Mouse (Mus musculus): ENCODE data around the gene Tsen15.

DNA sequence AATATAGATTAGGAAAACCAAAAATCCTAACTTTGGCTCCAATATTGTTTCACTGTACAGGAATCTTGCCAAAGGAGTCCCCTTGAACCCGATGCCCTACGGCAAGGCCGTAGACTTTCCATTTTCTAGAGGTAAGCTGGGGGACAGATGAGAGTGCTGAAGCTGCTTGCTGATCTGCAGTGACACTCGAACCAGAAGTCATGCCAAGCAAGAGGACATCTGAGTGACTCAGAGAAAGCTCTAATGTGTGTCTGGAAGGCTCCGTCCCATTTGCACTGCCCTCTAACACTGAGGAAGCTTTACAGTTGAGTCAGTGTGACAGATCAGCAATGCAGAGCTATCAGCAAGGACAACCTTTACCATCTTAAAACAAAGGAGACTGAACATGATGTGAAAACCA is 8.2 kb downstream of the Tsen15 start:
- no peak for TF ChIP-seq POLR2A (IDR thresholded peaks at IDR 0.05; ENCODE audit: control insufficient read depth, low read depth, low read length)
- TF ChIP-seq CTCF (IDR thresholded peaks at IDR 0.05; ENCODE audit: control insufficient read depth, insufficient read depth, insufficient replicate concordance, low read depth, low read length) = no peak

Data from testis, adult 2 months (tissue).